Mouse (Mus musculus): ENCODE data around the gene Slco4a1.

The Slco4a1 gene

GRCm38 (mm10) chr2:180445962-180446361, 10.1 kb upstream of the Slco4a1 start:
- DNase-seq: no peak

- DNase-seq: no peak
These were observed 7.0 kb upstream of the Slco4a1 start for GRCm38 (mm10) chr2:180449007-180449406.

- no peak for DNase-seq
These were observed 5.5 kb upstream of the Slco4a1 start for GRCm38 (mm10) chr2:180450529-180450928.

- no peak for DNase-seq
These were observed 660 bp downstream of the Slco4a1 start for GRCm38 (mm10) chr2:180456705-180457104.

- peak; percentile 41 for DNase-seq
These were observed 1.6 kb downstream of the Slco4a1 start for GRCm38 (mm10) chr2:180457680-180458079.

- DNase-seq: no peak
These were observed 3.4 kb downstream of the Slco4a1 start for GRCm38 (mm10) chr2:180459437-180459836.

- no peak for DNase-seq
These were observed 4.8 kb downstream of the Slco4a1 start for GRCm38 (mm10) chr2:180460801-180461200.

GRCm38 (mm10) chr2:180462593-180462992, 6.5 kb downstream of the Slco4a1 start:
- DNase-seq: no peak

- DNase-seq: no peak
These were observed 10.5 kb downstream of the Slco4a1 start for GRCm38 (mm10) chr2:180466505-180466904.

GRCm38 (mm10) chr2:180468871-180469270, 12.8 kb downstream of the Slco4a1 start:
- DNase-seq: no peak

- no peak for DNase-seq
These were observed 13.7 kb downstream of the Slco4a1 start for GRCm38 (mm10) chr2:180469768-180470167.

- DNase-seq: no peak
These were observed 16.4 kb downstream of the Slco4a1 start for GRCm38 (mm10) chr2:180472306-180473079.

- peak; percentile 69 for DNase-seq
These were observed 17.0 kb downstream of the Slco4a1 start for GRCm38 (mm10) chr2:180473080-180473440.

- no peak for DNase-seq
These were observed 18.8 kb downstream of the Slco4a1 start for GRCm38 (mm10) chr2:180474864-180475263.

- no peak for DNase-seq
These were observed 26.2 kb downstream of the Slco4a1 start for GRCm38 (mm10) chr2:180482274-180482673.

GRCm38 (mm10) chr2:180484882-180485281, 28.8 kb downstream of the Slco4a1 start:
- DNase-seq: no peak

GRCm38 (mm10) chr2:180485306-180485705, 29.3 kb downstream of the Slco4a1 start:
- no peak for DNase-seq

- DNase-seq: no peak
These were observed 32.2 kb downstream of the Slco4a1 start for GRCm38 (mm10) chr2:180488210-180488751.

GRCm38 (mm10) chr2:180495906-180496305, 39.9 kb downstream of the Slco4a1 start:
- no peak for DNase-seq

GRCm38 (mm10) chr2:180499741-180500140, 43.7 kb downstream of the Slco4a1 start, which contains the start of gene Ntsr1:
Gene Ntsr1 (plus strand): TSS chr2:180499976.
- no peak for DNase-seq

GRCm38 (mm10) chr2:180500726-180501125, 44.7 kb downstream of the Slco4a1 start:
- no peak for DNase-seq

GRCm38 (mm10) chr2:180501217-180501967, 45.3 kb downstream of the Slco4a1 start:
- DNase-seq: no peak

GRCm38 (mm10) chr2:180506281-180506680, 50.2 kb downstream of the Slco4a1 start:
- DNase-seq: no peak

All from kidney, postnatal 14 days (tissue).